Mouse (Mus musculus) CH12.LX (cell line): ENCODE results near the gene Farp1.

Experiments used
- GABPA ChIP-seq: IDR thresholded peaks from 2 replicates; pipeline ENCODE4 v1.6.1; 2012; ENCODE audit warnings: low read depth, low read length, improper control_type of control experiment, inconsistent platforms; ENCODE audit not compliant: insufficient replicate concordance
- MEF2A ChIP-seq: IDR thresholded peaks from 2 replicates; pipeline ENCODE4 v1.6.1; 2014; ENCODE audit warnings: low read depth, mild to moderate bottlenecking, inconsistent platforms, low read length, improper control_type of control experiment, borderline replicate concordance
- POLR2A ChIP-seq: IDR thresholded peaks from 2 replicates; pipeline ENCODE4 v1.6.1; 2011; ENCODE audit warnings: low read depth, mild to moderate bottlenecking, improper control_type of control experiment, low read length

GRCm38 (mm10) chr14:121099876-121100275 is 64.9 kb downstream of the Farp1 start:
- TF ChIP-seq GABPA (no peak), MEF2A (no peak), POLR2A (no peak)
